Mouse (Mus musculus): ENCODE measurements at regions not wholly inside any gene's neighbourhood (a gene's known extent, or its start where the extent isn't known, plus 50 kb on each side); places are given as distances from the start of the nearest gene placed in this dataset.
A peak's percentile ranks its signal among the peaks of the same experiment; 100 is the strongest.

DNA sequence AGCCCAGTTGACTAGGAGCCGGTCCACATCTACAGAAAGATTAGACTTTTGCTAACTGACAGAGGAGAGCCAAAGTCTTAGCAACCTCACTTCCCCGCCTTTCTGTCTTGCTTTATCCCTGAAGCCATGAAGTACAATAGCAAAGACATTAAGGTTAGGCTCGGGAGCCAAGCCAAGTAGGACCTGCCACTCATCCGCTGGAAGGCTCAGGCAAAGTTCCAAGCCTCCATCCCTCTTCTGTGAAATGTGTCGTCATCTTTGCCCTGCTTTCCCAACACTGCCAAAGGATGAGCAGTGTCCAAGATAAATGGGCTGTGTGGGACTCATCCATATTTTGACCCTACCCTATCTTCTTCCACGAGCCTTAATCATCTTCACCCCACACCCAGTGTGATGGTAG is 250.6 kb upstream of the Cadm1 start:
- Histone ChIP-seq H3K4me1 (peaks cover 27% of the 10 kb centered on the region), H3K9ac (no peak overlapping the region), H3K27me3 (peaks cover 4% of the 10 kb centered on the region; the same call in 1 of the 2 replicates), H3K4me2 (no peak overlapping the region), H3K27ac (no peak overlapping the region), H3K36me3 (no peaks in the 10 kb centered on the region), H3K4me3 (no peak overlapping the region), H3K9me3 (no peaks in the 10 kb centered on the region)
- 69% methylated on average over 6 of the region's 6 CpGs for WGBS
- ATAC-seq (ENCODE audit: insufficient number of reproducible peaks, insufficient read depth, low FRiP score, low TSS enrichment, low read depth), result no peak

DNA sequence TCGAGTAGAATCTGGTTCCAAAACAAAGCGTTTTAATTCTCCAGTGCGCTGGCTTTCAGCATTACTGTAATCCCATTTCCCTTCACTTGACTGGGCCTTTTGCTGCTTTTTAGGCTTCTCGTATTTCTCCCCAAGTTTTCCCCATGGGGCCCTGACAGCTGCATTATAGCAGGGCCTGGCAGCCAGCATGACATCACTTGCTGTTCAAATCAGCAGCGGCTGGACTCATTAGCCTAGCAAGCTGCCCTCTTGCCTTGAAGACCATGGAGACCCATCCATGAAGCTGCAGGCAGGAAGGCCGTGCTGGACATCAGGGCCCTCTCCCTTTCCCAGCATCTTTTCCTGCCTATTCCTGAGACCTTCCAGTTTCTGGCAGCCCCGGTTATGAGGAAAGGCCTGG is 249.8 kb upstream of the Cadm1 start:
- Histone ChIP-seq H3K27me3 (peaks cover 4% of the 10 kb centered on the region; the same call in 1 of the 2 replicates), H3K4me3 (no peak overlapping the region), H3K27ac (peak overlapping the region; percentile 33; the same call in 1 of the 2 replicates), H3K9me3 (no peaks in the 10 kb centered on the region), H3K4me2 (no peak overlapping the region), H3K4me1 (peaks cover 27% of the 10 kb centered on the region), H3K36me3 (no peaks in the 10 kb centered on the region), H3K9ac (no peak overlapping the region)
- WGBS, result 17% methylated on average over 7 of the region's 7 CpGs
- ATAC-seq (ENCODE audit: insufficient number of reproducible peaks, insufficient read depth, low FRiP score, low TSS enrichment, low read depth), result no peak

GRCm38 (mm10) chr9:47280598-47280997 is 249.4 kb upstream of the Cadm1 start:
- ATAC-seq (ENCODE audit: insufficient number of reproducible peaks, insufficient read depth, low FRiP score, low TSS enrichment, low read depth), result no peak
- Histone ChIP-seq H3K4me1 (peaks cover 27% of the 10 kb centered on the region), H3K4me2 (no peak overlapping the region), H3K27ac (0 out of 2 replicates have a peak overlapping the region, but pooled peaks have one; percentile 33), H3K4me3 (no peak overlapping the region), H3K27me3 (peaks cover 4% of the 10 kb centered on the region; the same call in 1 of the 2 replicates), H3K9ac (no peak overlapping the region), H3K9me3 (no peaks in the 10 kb centered on the region), H3K36me3 (no peaks in the 10 kb centered on the region)
- WGBS, result 42% methylated on average over 8 of the region's 8 CpGs

DNA sequence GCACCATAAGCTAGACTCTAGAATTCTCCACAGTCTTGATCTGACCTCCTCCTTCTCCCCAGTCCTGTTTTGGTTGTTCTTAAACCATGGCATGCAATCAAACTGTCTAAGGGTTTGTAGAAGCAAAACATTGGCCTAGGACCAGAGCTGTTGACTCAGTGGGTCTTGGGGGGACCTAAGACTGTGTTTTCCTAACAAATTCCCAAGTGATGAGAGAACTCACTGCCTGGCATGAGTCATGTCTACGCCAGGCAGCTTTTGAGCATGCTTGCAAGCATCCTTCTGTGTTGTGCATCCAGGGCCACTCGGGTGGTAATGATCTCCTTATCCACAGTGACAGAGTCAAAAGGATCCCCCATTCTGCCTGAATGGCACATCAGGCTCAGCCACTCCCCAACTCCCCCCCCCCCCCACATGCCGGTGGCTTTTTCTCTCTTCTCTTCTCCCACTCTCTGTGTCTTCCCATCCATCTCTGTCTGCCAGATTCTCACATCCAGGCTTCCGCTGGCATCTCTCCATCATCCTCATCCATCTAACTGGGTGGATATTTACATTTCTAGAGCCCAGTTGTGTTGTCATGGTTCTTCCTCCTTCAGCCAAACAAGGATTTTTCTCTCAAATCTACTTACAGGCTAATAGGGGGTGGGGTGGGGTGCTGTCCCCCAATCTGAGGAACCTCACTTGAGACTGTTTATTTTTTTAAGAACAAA is 246.1 kb upstream of the Cadm1 start:
- Histone ChIP-seq H3K27ac (no peak overlapping the region), H3K4me2 (no peak overlapping the region), H3K4me3 (no peak overlapping the region), H3K9me3 (no peaks in the 10 kb centered on the region), H3K9ac (no peak overlapping the region), H3K27me3 (peaks cover 4% of the 10 kb centered on the region; the same call in 1 of the 2 replicates), H3K4me1 (peaks cover 35% of the 10 kb centered on the region), H3K36me3 (no peaks in the 10 kb centered on the region)
- WGBS, result 85% methylated on average over 4 of the region's 4 CpGs
- no peak for ATAC-seq (ENCODE audit: insufficient number of reproducible peaks, insufficient read depth, low FRiP score, low TSS enrichment, low read depth)

- Histone ChIP-seq H3K4me3 (no peak overlapping the region), H3K36me3 (no peaks in the 10 kb centered on the region), H3K27ac (peak overlapping the region; percentile 69; the same call in 1 of the 2 replicates), H3K4me1 (peaks cover 16% of the 10 kb centered on the region), H3K9me3 (no peaks in the 10 kb centered on the region), H3K27me3 (no peaks in the 10 kb centered on the region), H3K4me2 (no peak overlapping the region), H3K9ac (no peak overlapping the region)
- WGBS, result 41% methylated on average over 9 of the region's 9 CpGs
- 0 out of 2 replicates have a peak, but pooled peaks have one; percentile 43 for ATAC-seq (ENCODE audit: insufficient number of reproducible peaks, insufficient read depth, low FRiP score, low TSS enrichment, low read depth)
These were observed 242.8 kb upstream of the Cadm1 start for GRCm38 (mm10) chr9:47286930-47287722.

GRCm38 (mm10) chr9:47288587-47289199 is 241.3 kb upstream of the Cadm1 start:
- no peaks in the 10 kb centered on the region for H3K9me3 ChIP-seq
- no peak overlapping the region for H3K9ac ChIP-seq
- no peak overlapping the region for H3K27ac ChIP-seq
- H3K27me3 ChIP-seq, result no peaks in the 10 kb centered on the region
- no peak overlapping the region for H3K4me3 ChIP-seq
- no peak for ATAC-seq (ENCODE audit: insufficient number of reproducible peaks, insufficient read depth, low FRiP score, low TSS enrichment, low read depth)
- no peak overlapping the region for H3K4me2 ChIP-seq
- 53% methylated on average over 7 of the region's 7 CpGs for WGBS
- no peaks in the 10 kb centered on the region for H3K36me3 ChIP-seq
- H3K4me1 ChIP-seq, result peaks cover 16% of the 10 kb centered on the region

- WGBS, result 60% methylated on average over 1 of the region's 1 CpGs
- Histone ChIP-seq H3K27me3 (peaks cover 7% of the 10 kb centered on the region; the same call in 1 of the 2 replicates), H3K4me3 (no peak overlapping the region), H3K27ac (no peak overlapping the region), H3K36me3 (no peaks in the 10 kb centered on the region), H3K4me2 (no peak overlapping the region), H3K9me3 (peaks cover 4% of the 10 kb centered on the region; the same call in 1 of the 2 replicates), H3K4me1 (no peaks in the 10 kb centered on the region), H3K9ac (no peak overlapping the region)
- no peak for ATAC-seq (ENCODE audit: insufficient number of reproducible peaks, insufficient read depth, low FRiP score, low TSS enrichment, low read depth)
These were observed 229.3 kb upstream of the Cadm1 start for GRCm38 (mm10) chr9:47300633-47301032.

DNA sequence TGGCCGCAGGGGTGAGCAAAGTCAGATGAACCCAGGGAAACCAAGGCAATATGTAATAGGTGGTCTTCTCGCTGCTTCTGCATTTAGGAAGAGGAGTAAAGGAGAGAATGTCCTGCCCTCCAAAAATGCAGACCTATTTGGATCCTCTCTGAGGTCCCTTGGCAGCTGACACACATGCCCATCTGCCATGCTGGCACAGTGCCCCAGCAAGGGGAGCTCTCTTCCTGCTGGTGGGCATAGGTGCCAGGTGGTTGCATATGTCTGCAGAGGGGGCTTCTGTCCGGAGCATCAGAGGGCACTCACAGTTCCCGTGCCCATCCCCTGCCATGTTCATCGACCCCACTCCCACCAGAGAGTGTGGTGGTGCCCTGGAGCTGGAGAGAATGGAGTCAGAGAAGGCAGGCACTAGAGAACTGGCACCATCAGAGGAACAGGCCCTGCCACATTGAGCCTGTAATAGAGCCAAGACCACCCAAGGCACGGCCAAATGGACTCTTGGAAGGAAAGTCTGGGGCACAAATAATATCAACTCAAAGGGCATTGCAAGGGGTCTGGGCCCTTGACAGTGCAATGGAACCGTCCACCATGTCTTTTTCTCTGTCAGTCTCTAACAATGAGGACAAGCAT is 222.7 kb upstream of the Cadm1 start:
- no peak for ATAC-seq (ENCODE audit: insufficient number of reproducible peaks, insufficient read depth, low FRiP score, low TSS enrichment, low read depth)
- 0 out of 2 replicates have a peak, but pooled peaks cover 3% of the 10 kb centered on the region for H3K27me3 ChIP-seq
- H3K4me1 ChIP-seq, result 0 out of 2 replicates have a peak, but pooled peaks cover 8% of the 10 kb centered on the region
- H3K27ac ChIP-seq, result no peak overlapping the region
- H3K36me3 ChIP-seq, result no peaks in the 10 kb centered on the region
- 91% methylated on average over 7 of the region's 7 CpGs for WGBS
- H3K4me2 ChIP-seq, result no peak overlapping the region
- peaks cover 4% of the 10 kb centered on the region; the same call in 1 of the 2 replicates for H3K9me3 ChIP-seq
- H3K4me3 ChIP-seq, result no peak overlapping the region
- H3K9ac ChIP-seq, result no peak overlapping the region

GRCm38 (mm10) chr9:47307752-47308500 is 222.0 kb upstream of the Cadm1 start:
- H3K27me3 ChIP-seq, result 0 out of 2 replicates have a peak, but pooled peaks cover 3% of the 10 kb centered on the region
- 60% methylated on average over 17 of the region's 17 CpGs for WGBS
- no peak overlapping the region for H3K4me2 ChIP-seq
- no peak for ATAC-seq (ENCODE audit: insufficient number of reproducible peaks, insufficient read depth, low FRiP score, low TSS enrichment, low read depth)
- H3K4me3 ChIP-seq, result no peak overlapping the region
- no peak overlapping the region for H3K9ac ChIP-seq
- no peak overlapping the region for H3K27ac ChIP-seq
- H3K36me3 ChIP-seq, result no peaks in the 10 kb centered on the region
- H3K4me1 ChIP-seq, result 0 out of 2 replicates have a peak, but pooled peaks cover 8% of the 10 kb centered on the region
- H3K9me3 ChIP-seq, result peaks cover 4% of the 10 kb centered on the region; the same call in 1 of the 2 replicates

- H3K4me1 ChIP-seq, result no peaks in the 10 kb centered on the region
- ATAC-seq (ENCODE audit: insufficient number of reproducible peaks, insufficient read depth, low FRiP score, low TSS enrichment, low read depth), result no peak
- H3K4me3 ChIP-seq, result no peak overlapping the region
- H3K4me2 ChIP-seq, result no peak overlapping the region
- H3K9ac ChIP-seq, result no peak overlapping the region
- H3K27me3 ChIP-seq, result no peaks in the 10 kb centered on the region; the same call in 1 of the 2 replicates
- H3K9me3 ChIP-seq, result no peaks in the 10 kb centered on the region
- H3K27ac ChIP-seq, result no peak overlapping the region
- no peaks in the 10 kb centered on the region for H3K36me3 ChIP-seq
- WGBS, result 69% methylated on average over 4 of the region's 4 CpGs
These were observed 216.5 kb upstream of the Cadm1 start for GRCm38 (mm10) chr9:47313433-47313832.

Data from embryonic facial prominence, embryonic 13.5 days (tissue).